Mouse (Mus musculus) heart, postnatal 14 days (tissue): ENCODE measurements around the gene Pla2g2f. TPM values are rescaled to one million over a fixed set of nuclear protein-coding genes. Genes with fewer than 3 reads are reported as not detected.

ENCODE experiments used
- DNase-seq, 2 experiments: peaks; one replicate each; pipeline ENCODE4 v3.0.0; 2021 to 2022
- intact Hi-C: fragments of 180-260 bp; cut with DNase I; formaldehyde crosslinking; loops from one replicate; pipeline ENCODE4 v1.15.1; 2025
- total RNA-seq, 2 experiments: library from RNA; stranded (reverse); gene quantifications; 2 replicates each; pipeline ENCODE4 v1.2.3; 2021

The Pla2g2f gene
- total RNA-seq, 2 experiments from 2014 or later, result 0.20 to 0.36 TPM

DNA sequence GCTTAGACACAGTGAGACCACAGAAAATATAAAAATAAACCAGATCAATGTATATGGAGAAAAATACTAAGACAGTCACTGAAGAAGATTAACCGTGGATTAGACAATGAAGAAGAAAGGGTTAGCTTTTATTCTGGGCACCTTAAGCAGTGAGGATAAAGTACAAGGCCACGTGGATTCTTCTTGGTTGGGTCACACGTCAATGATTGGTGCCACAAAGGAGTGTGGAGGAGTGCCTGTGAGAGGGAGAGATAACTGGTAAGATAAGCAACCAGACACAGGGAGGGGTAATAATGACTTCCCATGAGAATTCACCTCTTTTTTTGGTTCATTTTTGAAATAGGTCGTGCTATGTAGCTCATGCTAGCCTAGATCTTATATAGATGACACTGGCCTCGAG is 15.0 kb upstream of the Pla2g2f start:
- intact Hi-C loops, result no loop called here
- DNase-seq, result no peak

- DNase-seq, result no peak
- intact Hi-C loops, result no loop called here
Observed at GRCm38 (mm10) chr4:138771970-138772369, 14.5 kb upstream of the Pla2g2f start.

GRCm38 (mm10) chr4:138762266-138762665 is 4.8 kb upstream of the Pla2g2f start:
- DNase-seq, result no peak
- intact Hi-C loops, result no loop called here

DNA sequence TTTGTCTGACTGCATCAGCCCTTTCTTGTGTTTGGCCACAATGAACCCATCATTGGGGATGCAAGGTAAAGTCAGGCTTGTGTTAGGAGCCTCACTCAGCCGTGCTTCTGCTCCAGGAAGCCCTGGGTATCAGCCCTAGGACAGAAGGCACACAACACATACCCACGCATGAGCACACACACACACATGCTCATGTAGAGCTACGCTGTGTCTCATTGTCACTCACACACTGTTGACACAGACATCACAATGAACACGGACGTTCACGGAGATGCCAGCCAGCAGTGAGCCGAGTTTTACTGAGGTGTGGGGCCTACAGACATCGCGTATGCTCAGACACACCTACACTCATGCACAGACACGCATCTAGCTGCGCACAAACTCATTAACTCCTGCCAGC is 1.4 kb downstream of the Pla2g2f start:
- intact Hi-C loops, result no loop called here
- DNase-seq, result no peak

DNA sequence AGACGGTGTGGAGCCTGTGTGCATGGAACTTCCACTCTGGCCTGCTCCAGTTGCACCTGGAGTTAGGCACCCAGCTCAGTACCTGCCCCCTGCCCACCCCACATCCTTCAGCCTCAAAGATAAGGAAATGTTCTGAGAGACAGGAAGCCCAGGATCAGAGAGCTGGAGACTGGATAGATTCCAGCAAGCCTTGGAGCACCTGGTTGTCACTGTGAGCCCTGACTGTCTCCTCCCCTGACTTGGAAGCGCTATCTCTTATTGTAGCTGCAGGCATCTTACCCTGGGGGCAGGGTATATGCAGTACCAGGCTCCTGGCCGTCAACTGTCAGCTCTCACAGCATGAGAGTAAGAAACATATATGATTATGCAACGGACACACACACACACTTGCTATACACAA is 2.0 kb downstream of the Pla2g2f start:
- intact Hi-C loops, result no loop called here
- no peak for DNase-seq

- intact Hi-C loops, result no loop called here
- DNase-seq, result no peak
Observed at GRCm38 (mm10) chr4:138754432-138754831, 3.0 kb downstream of the Pla2g2f start.

GRCm38 (mm10) chr4:138753608-138754007 is 3.8 kb downstream of the Pla2g2f start:
- intact Hi-C loops, result no loop called here
- no peak for DNase-seq

DNA sequence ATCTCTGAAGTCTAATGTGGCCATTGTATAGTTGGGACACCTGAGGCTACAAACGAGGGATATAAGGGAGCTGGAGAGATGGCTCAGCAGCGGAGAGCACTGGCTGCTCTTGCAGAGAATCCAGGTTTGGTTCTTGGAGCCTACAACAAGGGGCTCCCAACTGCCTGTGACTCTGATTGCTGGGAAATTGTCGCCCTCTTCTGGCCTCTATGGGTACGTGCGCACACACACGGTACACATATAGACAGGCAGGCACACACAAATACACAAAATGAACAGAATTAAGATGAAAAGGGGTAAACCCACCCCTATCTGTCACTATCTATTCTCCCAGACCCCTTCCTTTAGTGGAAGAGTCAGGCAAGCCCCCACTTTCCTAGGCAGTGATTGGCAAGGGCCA is 4.8 kb downstream of the Pla2g2f start:
- intact Hi-C loops, result no loop called here
- no peak for DNase-seq

- intact Hi-C loops, result loop anchor here (1.0 to 2.0 kb wide), 3 partner anchors 40 to 103 kb away; no protein-coding TSS in a partner anchor
Observed at GRCm38 (mm10) chr4:138748369-138749072, 8.9 kb downstream of the Pla2g2f start.

DNA sequence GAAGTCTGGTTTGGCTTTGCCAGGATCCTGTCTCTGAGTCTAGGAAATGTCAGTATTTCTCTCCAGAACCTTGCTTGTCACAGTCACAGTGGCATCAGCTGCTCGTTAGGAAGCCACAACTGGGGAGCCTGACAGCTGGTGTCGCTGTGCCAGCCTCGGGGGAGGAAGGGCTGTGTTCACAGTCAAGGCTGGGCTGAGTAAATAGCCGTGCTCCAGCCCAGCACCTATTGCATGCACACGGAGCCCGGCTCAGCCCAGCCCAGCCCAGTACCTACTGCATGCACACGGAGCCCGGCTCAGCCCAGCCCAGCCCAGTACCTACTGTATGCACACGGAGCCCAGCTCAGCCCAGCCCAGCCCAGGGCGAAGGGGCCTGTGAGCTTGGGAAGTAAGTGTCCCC is 9.6 kb downstream of the Pla2g2f start:
- intact Hi-C loops, result loop anchor here (1.0 to 2.0 kb wide), 3 partner anchors 39 to 103 kb away; no protein-coding TSS in a partner anchor
- no peak for DNase-seq

More at GRCm38 (mm10) chr4:138748369-138749072, 8.9 kb downstream of the Pla2g2f start:
- DNase-seq, result peak; percentile 34 to 59

GRCm38 (mm10) chr4:138746866-138747265 is 10.6 kb downstream of the Pla2g2f start:
- intact Hi-C loops, result no loop called here

GRCm38 (mm10) chr4:138745884-138746283 is 11.5 kb downstream of the Pla2g2f start:
- intact Hi-C loops, result no loop called here
- no peak for DNase-seq

More at GRCm38 (mm10) chr4:138746866-138747265, 10.6 kb downstream of the Pla2g2f start:
- no peak for DNase-seq

DNA sequence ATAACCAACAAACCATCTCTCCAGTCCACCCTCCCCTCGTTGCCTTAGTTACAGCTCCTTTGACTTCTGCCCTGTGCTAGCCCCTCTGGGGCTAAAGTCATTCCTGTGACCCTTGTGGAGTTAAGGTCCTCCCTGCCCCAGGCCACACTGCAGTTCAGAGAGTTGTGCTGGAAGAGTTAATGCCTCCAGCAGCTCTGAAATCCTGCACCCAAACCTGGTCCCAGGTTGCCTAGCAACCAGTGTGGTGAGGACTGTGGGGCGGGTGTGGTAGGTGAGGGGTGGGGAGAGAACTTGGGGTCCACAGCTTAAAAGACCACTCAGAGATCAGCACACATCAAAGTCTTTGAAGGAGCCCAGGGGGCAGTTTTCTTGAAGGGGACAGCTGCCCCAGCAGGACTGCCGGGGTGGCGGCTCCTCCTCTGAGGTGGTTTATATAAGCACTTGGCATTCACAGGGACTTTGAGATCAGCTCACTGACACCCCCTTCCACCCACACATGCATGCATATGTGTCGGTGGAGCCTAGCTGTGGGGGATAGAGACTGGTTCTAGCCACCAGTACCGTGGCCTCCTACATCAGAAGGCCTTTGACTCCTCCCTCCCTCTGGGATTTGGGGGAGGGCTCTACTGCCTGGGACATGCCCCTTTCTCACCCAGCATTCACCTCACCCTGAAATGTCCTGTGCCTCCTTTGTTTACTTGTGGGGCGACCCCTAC is 18.1 kb downstream of the Pla2g2f start:
- DNase-seq, result no peak
- intact Hi-C loops, result no loop called here

DNA sequence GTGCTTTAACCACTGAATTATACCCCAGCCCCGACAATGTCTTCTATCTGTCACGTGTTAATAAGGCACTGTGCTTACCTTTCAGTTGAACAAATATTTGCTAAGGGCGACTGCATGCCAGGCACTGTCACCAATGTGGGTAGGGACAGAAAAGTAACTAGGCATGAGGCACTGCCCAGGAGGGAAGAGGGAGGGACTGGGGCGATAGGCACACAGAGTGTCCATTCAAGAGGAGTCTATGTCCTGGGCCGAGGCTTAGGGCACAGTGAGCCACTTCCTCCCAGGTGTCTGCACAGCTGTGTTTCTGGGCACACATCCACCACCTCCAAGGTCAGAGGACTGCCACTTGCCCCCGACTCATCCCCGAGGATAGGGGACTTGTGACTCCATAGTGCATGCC is 20.4 kb downstream of the Pla2g2f start, which contains the start of gene Ubxn10:
Ubxn10 (minus strand) TSS at position 137 of the 400 bp plus-strand sequence.
- intact Hi-C loops, result no loop called here
- no peak for DNase-seq

- no peak for DNase-seq
- intact Hi-C loops, result no loop called here
Observed at GRCm38 (mm10) chr4:138734863-138735262, 22.6 kb downstream of the Pla2g2f start.

DNA sequence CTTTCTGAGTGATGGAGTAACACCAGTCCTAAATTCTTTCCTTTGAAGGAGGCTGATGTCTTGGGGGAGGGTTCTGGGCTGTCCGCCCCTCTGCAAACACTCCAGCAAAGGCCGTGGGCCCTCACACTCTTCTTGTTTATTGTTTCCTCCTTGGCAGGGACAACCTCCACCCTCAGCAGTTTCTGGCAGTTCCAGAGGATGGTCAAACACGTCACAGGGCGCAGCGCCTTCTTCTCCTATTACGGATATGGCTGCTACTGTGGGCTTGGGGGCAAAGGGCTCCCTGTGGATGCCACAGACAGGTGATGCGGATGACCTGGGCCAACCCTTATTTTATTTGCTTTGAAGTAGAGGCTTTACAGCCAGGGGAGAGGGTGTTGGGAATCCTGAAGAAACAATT is 23.3 kb downstream of the Pla2g2f start:
- no peak for DNase-seq
- intact Hi-C loops, result no loop called here

DNA sequence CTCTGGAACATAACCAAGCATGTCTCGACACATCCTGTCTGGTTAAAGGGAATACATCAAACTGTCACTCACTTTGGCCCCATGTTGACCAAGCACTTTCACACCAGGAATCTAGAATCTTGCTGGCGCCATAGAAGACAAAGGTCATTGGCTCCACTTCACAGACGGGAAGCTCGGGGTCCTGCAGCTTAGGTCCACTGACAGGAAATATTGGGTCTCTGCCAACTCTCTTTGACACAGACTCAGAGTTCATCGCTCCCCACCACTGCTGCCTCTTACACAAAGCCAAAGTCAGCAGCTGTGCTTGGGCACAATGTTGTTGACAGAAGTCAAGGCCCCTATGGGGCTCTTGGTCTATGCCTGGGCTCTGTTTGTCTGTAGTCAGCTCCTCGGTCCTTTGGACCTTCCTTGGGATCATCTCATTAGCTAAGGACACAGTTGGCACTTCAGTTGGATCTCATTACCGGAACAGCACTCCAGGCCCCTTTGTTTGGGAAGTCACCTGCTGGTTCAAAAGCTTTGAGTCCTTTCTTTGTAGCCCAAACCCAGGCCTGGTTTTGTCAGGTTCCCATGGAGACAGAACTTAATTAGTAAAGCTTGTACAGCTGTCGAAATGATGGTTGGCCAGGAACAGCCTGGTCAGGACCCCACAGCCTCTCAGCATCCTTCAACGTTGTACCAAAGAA is 28.3 kb downstream of the Pla2g2f start:
- intact Hi-C loops, result no loop called here
- no peak for DNase-seq

GRCm38 (mm10) chr4:138725751-138726150 is 31.7 kb downstream of the Pla2g2f start:
- intact Hi-C loops, result no loop called here
- no peak for DNase-seq

- intact Hi-C loops, result no loop called here
- peak; percentile 60 to 73 for DNase-seq
Observed at GRCm38 (mm10) chr4:138725127-138725461, 32.3 kb downstream of the Pla2g2f start.

- intact Hi-C loops, result no loop called here
- no peak for DNase-seq
Observed at GRCm38 (mm10) chr4:138724354-138725126, 32.9 kb downstream of the Pla2g2f start, which contains the start of gene Pla2g2c. Gene Pla2g2c (plus strand): TSS chr4:138724792.
